Mouse (Mus musculus): ENCODE measurements around the gene Hist1h4d. TPM values are rescaled to one million over a fixed set of nuclear protein-coding genes. Genes with fewer than 3 reads are reported as not detected.
"Not testable (repeated sequence)": the region's sequence is repeated elsewhere in the genome, so short reads cannot be mapped to it uniquely, and the experiment has no call there.

The Hist1h4d gene
- total and polyA plus RNA-seq, 3 experiments, result 1.7 to 51.7 (median 47.3) TPM

GRCm38 (mm10) chr13:23550761-23551145 is 30.6 kb upstream of the Hist1h4d start:
- no peaks in the 10 kb centered on the region for H3K36me3 ChIP-seq (ENCODE audit: control insufficient read depth, insufficient read depth, low read length)
- no peak for DNase-seq
- H3K4me1 ChIP-seq (ENCODE audit: control insufficient read depth, insufficient read depth, low read length), result no peaks in the 10 kb centered on the region; the same call in none of the 2 replicates
- WGBS, result 21% methylated on average over 3 of the region's 3 CpGs
- intact Hi-C loops (cut with DNase I), result no loop called here
- TF ChIP-seq EP300 (IDR thresholded peaks at IDR 0.05; ENCODE audit: insufficient read depth, low read depth, low read length), result no peak
- no peak for TF ChIP-seq CTCF (IDR thresholded peaks at IDR 0.05)
- no peak for TF ChIP-seq POLR2A (IDR thresholded peaks at IDR 0.05; ENCODE audit: insufficient read depth, low read depth, low read length)
- H3K27ac ChIP-seq, result peak overlapping the region; percentile 64
- no peaks in the 10 kb centered on the region for H3K27me3 ChIP-seq (ENCODE audit: control insufficient read depth, insufficient read depth, low read length)
- H3K79me2 ChIP-seq (replicated peaks; ENCODE audit: control insufficient read depth, insufficient read depth, low read length), result no peaks in the 10 kb centered on the region
- no peak overlapping the region for H3K9ac ChIP-seq (ENCODE audit: low read depth, low read length)
- peak overlapping the region; percentile 49 for H3K4me3 ChIP-seq

- peak within 1 kb of the TSS; percentile 64 for H3K27ac ChIP-seq
- H3K36me3 ChIP-seq (ENCODE audit: control insufficient read depth, insufficient read depth, low read length); H3K27me3 ChIP-seq (ENCODE audit: control insufficient read depth, insufficient read depth, low read length); H3K4me1 ChIP-seq (ENCODE audit: control insufficient read depth, insufficient read depth, low read length); intact Hi-C loops (cut with DNase I); H3K79me2 ChIP-seq (replicated peaks; ENCODE audit: control insufficient read depth, insufficient read depth, low read length): not testable (repeated sequence)
- peak; percentile 73 to 86 for DNase-seq
- TF ChIP-seq POLR2A (IDR thresholded peaks at IDR 0.05; ENCODE audit: insufficient read depth, low read depth, low read length) (peak; percentile 82), EP300 (IDR thresholded peaks at IDR 0.05; ENCODE audit: insufficient read depth, low read depth, low read length) (peak; percentile 63), CTCF (IDR thresholded peaks at IDR 0.05) (peak; percentile 74)
- H3K9ac ChIP-seq (ENCODE audit: low read depth, low read length), result peak within 1 kb of the TSS; percentile 78
- H3K4me3 ChIP-seq, result peak within 1 kb of the TSS; percentile 49
- WGBS, result under 1% methylated on average over 47 of the region's 47 CpGs
Measured at GRCm38 (mm10) chr13:23551146-23551834, 30.1 kb upstream of the Hist1h4d start, which contains the start of gene Hist1h4f. Gene Hist1h4f (minus strand): TSS chr13:23551648.

- peak overlapping the region; percentile 64 for H3K27ac ChIP-seq
- no peaks in the 10 kb centered on the region for H3K79me2 ChIP-seq (replicated peaks; ENCODE audit: control insufficient read depth, insufficient read depth, low read length)
- H3K9ac ChIP-seq (ENCODE audit: low read depth, low read length), result no peak overlapping the region
- H3K27me3 ChIP-seq (ENCODE audit: control insufficient read depth, insufficient read depth, low read length), result no peaks in the 10 kb centered on the region
- intact Hi-C loops (cut with DNase I), result no loop called here
- WGBS, result 43% methylated on average over 8 of the region's 8 CpGs
- DNase-seq, result no peak
- H3K36me3 ChIP-seq (ENCODE audit: control insufficient read depth, insufficient read depth, low read length), result no peaks in the 10 kb centered on the region; the same call in 1 of the 2 replicates
- TF ChIP-seq POLR2A (IDR thresholded peaks at IDR 0.05; ENCODE audit: insufficient read depth, low read depth, low read length) (no peak), EP300 (IDR thresholded peaks at IDR 0.05; ENCODE audit: insufficient read depth, low read depth, low read length) (no peak), CTCF (IDR thresholded peaks at IDR 0.05) (no peak)
- H3K4me3 ChIP-seq, result peak overlapping the region; percentile 49
- peaks cover 2% of the 10 kb centered on the region for H3K4me1 ChIP-seq (ENCODE audit: control insufficient read depth, insufficient read depth, low read length)
Measured at GRCm38 (mm10) chr13:23551931-23552914, 29.2 kb upstream of the Hist1h4d start.

- H3K4me1 ChIP-seq (ENCODE audit: control insufficient read depth, insufficient read depth, low read length), result peaks cover 2% of the 10 kb centered on the region
- no peaks in the 10 kb centered on the region; the same call in 1 of the 2 replicates for H3K36me3 ChIP-seq (ENCODE audit: control insufficient read depth, insufficient read depth, low read length)
- H3K79me2 ChIP-seq (replicated peaks; ENCODE audit: control insufficient read depth, insufficient read depth, low read length), result no peaks in the 10 kb centered on the region
- no peak for DNase-seq
- H3K9ac ChIP-seq (ENCODE audit: low read depth, low read length), result no peak within 1 kb of the TSS
- no peak within 1 kb of the TSS for H3K27ac ChIP-seq
- no peak within 1 kb of the TSS for H3K4me3 ChIP-seq
- TF ChIP-seq POLR2A (IDR thresholded peaks at IDR 0.05; ENCODE audit: insufficient read depth, low read depth, low read length) (no peak), CTCF (IDR thresholded peaks at IDR 0.05) (no peak)
- intact Hi-C loops (cut with DNase I), result no loop called here
- no peaks in the 10 kb centered on the region for H3K27me3 ChIP-seq (ENCODE audit: control insufficient read depth, insufficient read depth, low read length)
Measured at GRCm38 (mm10) chr13:23552962-23553361, 28.4 kb upstream of the Hist1h4d start, which contains the start of gene Hist1h1d. Gene Hist1h1d (plus strand): TSS chr13:23553262.

DNA sequence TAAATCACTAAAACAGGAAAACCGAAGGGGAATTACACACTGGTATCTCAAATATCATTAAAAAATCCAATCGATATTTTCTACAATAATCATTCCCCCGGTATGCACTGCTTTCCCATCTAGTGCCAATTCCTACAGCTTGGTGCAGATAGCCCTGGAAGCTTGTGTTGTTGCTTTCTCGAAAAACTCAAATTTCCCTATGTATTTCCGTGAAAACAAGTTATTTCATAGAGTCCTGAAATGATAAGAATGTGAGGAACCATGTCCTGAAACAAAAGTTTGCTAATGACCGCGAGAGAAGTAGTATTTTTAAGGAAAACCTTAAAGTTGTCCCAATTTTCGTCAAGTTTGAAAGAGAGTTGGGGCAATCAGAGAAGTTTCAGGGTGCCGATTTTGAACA is 27.0 kb upstream of the Hist1h4d start:
- H3K27ac ChIP-seq, result peak overlapping the region; percentile 79
- peak overlapping the region; percentile 65 for H3K4me3 ChIP-seq
- no peak for DNase-seq
- intact Hi-C loops (cut with DNase I), result no loop called here
- no peaks in the 10 kb centered on the region; the same call in 1 of the 2 replicates for H3K36me3 ChIP-seq (ENCODE audit: control insufficient read depth, insufficient read depth, low read length)
- peaks cover 2% of the 10 kb centered on the region for H3K4me1 ChIP-seq (ENCODE audit: control insufficient read depth, insufficient read depth, low read length)
- WGBS, result 15% methylated on average over 9 of the region's 9 CpGs
- H3K79me2 ChIP-seq (replicated peaks; ENCODE audit: control insufficient read depth, insufficient read depth, low read length), result no peaks in the 10 kb centered on the region
- H3K9ac ChIP-seq (ENCODE audit: low read depth, low read length), result peak overlapping the region; percentile 41; the same call in 1 of the 2 replicates
- TF ChIP-seq EP300 (IDR thresholded peaks at IDR 0.05; ENCODE audit: insufficient read depth, low read depth, low read length) (no peak), POLR2A (IDR thresholded peaks at IDR 0.05; ENCODE audit: insufficient read depth, low read depth, low read length) (no peak), CTCF (IDR thresholded peaks at IDR 0.05) (no peak)
- no peaks in the 10 kb centered on the region for H3K27me3 ChIP-seq (ENCODE audit: control insufficient read depth, insufficient read depth, low read length)

Data from heart, adult 2 months (tissue).